Mouse (Mus musculus): ENCODE data around the gene Mc3r. TPM values are rescaled to one million over a fixed set of nuclear protein-coding genes. Genes with fewer than 3 reads are reported as not detected.

Mc3r gene
- total and polyA plus RNA-seq, 3 experiments = 0.05 TPM; not detected in 2

- TF ChIP-seq POLR2AphosphoS5 (IDR thresholded peaks at IDR 0.05; ENCODE audit: insufficient replicate concordance, low read depth, low read length) (no peak), TAL1 (conservative IDR thresholded peaks at IDR 0.05; ENCODE audit: low read depth, low read length) (no peak), GATA1 (IDR thresholded peaks at IDR 0.05; ENCODE audit: borderline replicate concordance, low read length) (no peak)
- H3K4me1 ChIP-seq (ENCODE audit: insufficient read depth, low read depth, low read length) = no peaks in the 10 kb centered on the region
- no peaks in the 10 kb centered on the region for H3K27me3 ChIP-seq (ENCODE audit: insufficient read depth, low read length)
- H3K36me3 ChIP-seq (replicated peaks) = no peaks in the 10 kb centered on the region
- H3K4me3 ChIP-seq (ENCODE audit: low read depth, low read length) = no peak overlapping the region
- H3K9me3 ChIP-seq (replicated peaks) = peaks cover 42% of the 10 kb centered on the region
- DNase-seq (ENCODE audit: low spot score) (no peak), ATAC-seq (ENCODE audit: extremely low read depth, insufficient number of reproducible peaks, low FRiP score, poor library complexity, severe bottlenecking) (no peak)
These were observed 50.2 kb downstream of the Mc3r start for GRCm38 (mm10) chr2:172298542-172298941.

- Histone ChIP-seq H3K4me1 (ENCODE audit: insufficient read depth, low read depth, low read length) (no peaks in the 10 kb centered on the region), H3K4me3 (ENCODE audit: low read depth, low read length) (no peak overlapping the region), H3K36me3 (replicated peaks) (no peaks in the 10 kb centered on the region), H3K27me3 (ENCODE audit: insufficient read depth, low read length) (no peaks in the 10 kb centered on the region), H3K9me3 (replicated peaks) (peaks cover 41% of the 10 kb centered on the region)
- ATAC-seq (ENCODE audit: extremely low read depth, insufficient number of reproducible peaks, low FRiP score, poor library complexity, severe bottlenecking) = no peak
- DNase-seq (ENCODE audit: low spot score) = no peak
- TF ChIP-seq POLR2AphosphoS5 (IDR thresholded peaks at IDR 0.05; ENCODE audit: insufficient replicate concordance, low read depth, low read length) (no peak), TAL1 (conservative IDR thresholded peaks at IDR 0.05; ENCODE audit: low read depth, low read length) (no peak), GATA2 (IDR thresholded peaks at IDR 0.05; ENCODE audit: borderline replicate concordance, low read depth, low read length) (no peak), GATA1 (IDR thresholded peaks at IDR 0.05; ENCODE audit: borderline replicate concordance, low read length) (no peak), CTCF (IDR thresholded peaks at IDR 0.05; ENCODE audit: low read depth, low read length) (no peak)
These were observed 51.0 kb downstream of the Mc3r start for GRCm38 (mm10) chr2:172299126-172299921.

Other genes starting within 250 kb of the Mc3r start
- not detected in 2 replicates for gene Cbln4, start 205.0 kb upstream of the Mc3r start, total RNA-seq (2014; fragmentation: Nextera tagmentation)
- 0.16 TPM in 1 of 2 replicates, not detected in the other for gene Cbln4, start 205.0 kb upstream of the Mc3r start, total RNA-seq (2017)
- not detected in 2 replicates for gene Cbln4, start 205.0 kb upstream of the Mc3r start, polyA plus RNA-seq (2012)
- gene Fam210b, start 97.1 kb downstream of the Mc3r start, total RNA-seq (2014; fragmentation: Nextera tagmentation) = 32.5 and 37.9 TPM in 2 replicates
- 10.7 and 11.0 TPM in 2 replicates for gene Fam210b, start 97.1 kb downstream of the Mc3r start, total RNA-seq (2017)
- gene Fam210b, start 97.1 kb downstream of the Mc3r start, polyA plus RNA-seq (2012) = 14.7 and 18.1 TPM in 2 replicates
- 112 and 159 TPM in 2 replicates for gene Aurka, start 122.0 kb downstream of the Mc3r start, total RNA-seq (2014; fragmentation: Nextera tagmentation)
- 63.1 and 71.0 TPM in 2 replicates for gene Aurka, start 122.0 kb downstream of the Mc3r start, total RNA-seq (2017)
- gene Aurka, start 122.0 kb downstream of the Mc3r start, polyA plus RNA-seq (2012) = 9.7 and 22.0 TPM in 2 replicates
- gene Cstf1, start 122.2 kb downstream of the Mc3r start, total RNA-seq (2014; fragmentation: Nextera tagmentation) = 74.9 and 88.9 TPM in 2 replicates
- gene Cstf1, start 122.2 kb downstream of the Mc3r start, total RNA-seq (2017) = 34.2 and 42.7 TPM in 2 replicates
- 11.3 and 19.1 TPM in 2 replicates for gene Cstf1, start 122.2 kb downstream of the Mc3r start, polyA plus RNA-seq (2012)
- gene Cass4, start 145.3 kb downstream of the Mc3r start, total RNA-seq (2014; fragmentation: Nextera tagmentation) = 0.83 TPM in 1 of 2 replicates, not detected in the other
- 0.46 and 0.87 TPM in 2 replicates for gene Cass4, start 145.3 kb downstream of the Mc3r start, total RNA-seq (2017)
- 0.16 and 0.20 TPM in 2 replicates for gene Cass4, start 145.3 kb downstream of the Mc3r start, polyA plus RNA-seq (2012)
- gene Rtf2, start 192.1 kb downstream of the Mc3r start, total RNA-seq (2014; fragmentation: Nextera tagmentation) = 22.7 and 26.2 TPM in 2 replicates
- 112 and 135 TPM in 2 replicates for gene Rtf2, start 192.1 kb downstream of the Mc3r start, total RNA-seq (2017)
- 28.7 and 58.2 TPM in 2 replicates for gene Rtf2, start 192.1 kb downstream of the Mc3r start, polyA plus RNA-seq (2012)
- not detected in 2 replicates for gene Gcnt7, start 210.1 kb downstream of the Mc3r start, total RNA-seq (2014; fragmentation: Nextera tagmentation)
- gene Gcnt7, start 210.1 kb downstream of the Mc3r start, total RNA-seq (2017) = 0.22 TPM in 1 of 2 replicates, not detected in the other
- gene Gcnt7, start 210.1 kb downstream of the Mc3r start, polyA plus RNA-seq (2012) = not detected in 2 replicates
- not detected in 2 replicates for gene Fam209, start 224.0 kb downstream of the Mc3r start, total RNA-seq (2014; fragmentation: Nextera tagmentation)
- gene Fam209, start 224.0 kb downstream of the Mc3r start, total RNA-seq (2017) = 0.17 TPM in 1 of 2 replicates, not detected in the other
- gene Fam209, start 224.0 kb downstream of the Mc3r start, polyA plus RNA-seq (2012) = not detected in 2 replicates